Mouse (Mus musculus) granulocyte monocyte progenitor cell, adult 5-6 weeks (primary cell): ENCODE measurements around the gene Kif5c. TPM values are rescaled to one million over a fixed set of nuclear protein-coding genes. Genes with fewer than 3 reads are reported as not detected.

Experiments
- ATAC-seq: replicated peaks from 2 replicates; pipeline ENCODE4 v1.8.0; 2016; ENCODE audit warnings: mild to moderate bottlenecking, moderate TSS enrichment, inconsistent platforms; ENCODE audit not compliant: poor library complexity, severe bottlenecking
- total RNA-seq, 2 experiments: library from RNA; stranded (forward) in 1 of 2; stranded (reverse) in 1 of 2; fragments of 200-712, 200-1000 nt in 1 of 2; fragments of >200 nt in 1 of 2; fragmentation: Nextera tagmentation in 1 of 2; gene quantifications; 2 replicates each; pipeline ENCODE4 v1.2.3; 2014 to 2017

The Kif5c gene
- total RNA-seq (2014; fragmentation: Nextera tagmentation) (not detected in 2 replicates), total RNA-seq (2017) (not detected in 2 replicates)

DNA sequence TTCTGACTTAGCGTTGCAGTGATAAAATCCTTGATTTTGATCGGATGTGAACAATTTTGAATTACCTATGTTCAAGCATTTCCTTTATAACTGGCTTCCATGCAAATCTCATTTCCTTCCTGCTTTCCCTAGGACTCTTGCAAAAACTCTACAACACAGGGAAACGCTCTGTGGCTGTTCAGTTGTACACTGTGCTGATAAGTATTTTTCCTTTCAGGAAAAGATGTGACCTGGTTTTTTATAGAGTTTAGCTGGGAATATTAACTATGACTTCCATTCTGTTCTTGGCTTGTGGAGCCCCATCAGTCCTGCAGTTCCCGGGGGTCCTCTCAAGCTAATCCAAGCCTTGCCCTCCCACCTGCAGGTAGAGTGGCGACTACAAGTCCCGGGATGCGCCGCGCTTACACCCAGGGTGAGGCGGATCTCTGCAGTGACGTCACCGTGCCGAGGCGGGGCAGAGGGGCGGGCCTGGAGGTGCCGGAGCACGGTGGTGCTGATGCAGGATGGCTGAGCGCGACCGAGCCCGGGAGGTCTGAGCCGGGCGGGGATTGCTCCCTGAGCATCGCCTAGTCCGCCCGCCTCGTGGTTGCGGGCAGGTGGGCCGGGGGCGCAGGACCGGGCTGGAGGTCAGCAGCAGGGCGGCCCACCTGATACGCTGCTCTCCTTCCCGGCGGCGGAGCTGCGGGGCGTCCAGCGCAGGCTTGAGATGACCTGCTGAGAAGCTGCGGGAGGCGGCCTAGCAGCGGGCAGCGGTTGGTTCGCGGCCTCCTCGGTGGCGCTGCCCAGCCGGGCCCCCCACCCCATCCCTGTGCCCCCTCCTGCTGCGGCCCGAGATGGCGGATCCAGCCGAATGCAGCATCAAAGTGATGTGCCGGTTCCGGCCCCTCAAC is at the start of gene Kif5c:
TSS of gene Kif5c (plus strand) at position 470 of the 890 bp plus-strand sequence.
- ATAC-seq, result peak; percentile 93

- ATAC-seq, result peak; percentile 62
Measured at GRCm38 (mm10) chr2:49569862-49570777, 49.0 kb upstream of the Kif5c start.

- ATAC-seq, result no peak
Measured at GRCm38 (mm10) chr2:49570778-49571101, 48.4 kb upstream of the Kif5c start.

GRCm38 (mm10) chr2:49571159-49571920 is 47.8 kb upstream of the Kif5c start:
- no peak for ATAC-seq

DNA sequence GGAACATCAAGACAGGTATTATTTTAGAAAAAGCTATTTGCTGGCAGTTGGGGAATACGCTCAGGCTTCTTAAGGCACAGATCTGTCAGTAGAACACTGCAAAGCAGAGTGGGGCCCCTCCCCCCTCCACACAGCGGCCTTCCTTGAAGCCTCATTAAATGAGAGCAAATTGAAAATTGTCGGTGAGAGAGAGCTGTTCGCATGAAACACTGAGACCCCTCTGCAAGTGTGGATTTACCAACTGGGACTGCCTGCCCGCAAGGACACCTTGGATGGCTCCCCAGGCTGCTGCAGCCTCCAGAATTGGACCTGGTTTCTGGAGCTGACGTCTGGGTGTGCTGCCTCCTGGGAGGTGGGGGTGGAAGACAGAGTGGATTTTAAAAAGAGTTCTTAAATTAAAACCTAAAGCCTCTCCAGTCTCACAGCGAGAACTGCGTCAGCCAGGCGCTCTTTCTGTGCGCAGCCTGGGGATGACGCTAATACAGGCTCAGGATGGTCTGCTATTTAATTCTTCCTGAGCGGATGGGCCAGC is 46.9 kb upstream of the Kif5c start:
- ATAC-seq, result no peak

DNA sequence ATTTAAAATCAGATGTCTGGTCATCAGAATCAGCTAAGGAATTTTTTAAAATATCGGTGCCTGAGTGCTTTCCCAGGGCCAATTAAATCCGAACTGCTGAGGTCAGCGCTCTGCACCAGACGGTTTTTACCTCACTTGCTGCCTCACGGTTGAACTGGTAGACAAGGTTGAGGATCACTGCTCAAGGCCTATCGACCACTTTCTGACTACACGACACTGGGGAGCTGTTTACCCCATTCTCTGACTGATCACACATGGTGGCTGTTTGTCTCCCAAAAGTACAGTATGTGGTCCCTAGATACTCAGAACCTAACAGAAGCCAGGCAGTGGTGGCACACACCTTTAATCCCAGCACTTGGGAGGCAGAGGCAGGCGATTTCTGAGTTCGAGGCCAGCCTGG is 46.4 kb upstream of the Kif5c start:
- ATAC-seq, result no peak

- ATAC-seq, result no peak
Measured at GRCm38 (mm10) chr2:49573282-49573681, 45.8 kb upstream of the Kif5c start.

DNA sequence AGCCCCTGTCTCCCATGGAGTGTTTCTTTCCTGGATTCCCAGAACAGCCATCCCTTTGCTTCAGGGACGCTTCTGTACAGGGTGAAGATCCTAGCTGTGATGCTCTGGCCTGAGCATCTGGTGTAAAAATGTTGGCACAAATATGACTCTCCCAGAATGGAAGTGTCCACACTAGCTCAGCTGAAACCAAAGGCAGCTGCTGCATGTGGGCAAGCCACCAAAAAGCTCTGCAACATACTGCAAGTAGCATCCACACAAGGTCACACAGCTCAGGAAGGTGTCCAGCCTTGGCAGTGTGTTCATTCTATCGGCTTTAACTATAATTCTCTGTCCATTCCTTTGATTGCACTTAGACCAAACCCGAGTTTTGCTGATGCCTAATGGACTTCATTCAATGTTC is 38.5 kb upstream of the Kif5c start:
- no peak for ATAC-seq

DNA sequence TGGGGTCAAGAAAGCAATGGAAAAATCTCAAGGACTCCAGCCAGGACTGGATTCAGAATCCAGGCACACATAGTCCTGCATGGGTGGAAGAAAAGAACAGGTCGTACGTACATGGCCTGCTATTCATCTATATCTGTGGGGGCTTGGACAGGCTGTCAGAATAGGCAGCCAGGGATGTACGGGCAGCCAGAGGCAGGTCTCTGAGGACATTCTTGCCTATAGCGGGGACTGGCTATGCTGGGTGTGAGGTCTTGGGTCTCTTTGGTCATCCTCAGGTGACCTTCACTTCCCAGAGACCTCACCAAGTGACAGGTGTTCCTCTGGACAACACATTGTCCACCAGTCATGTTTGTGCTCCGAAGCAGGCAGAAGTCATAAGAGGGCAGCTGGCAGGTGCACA is 36.6 kb upstream of the Kif5c start:
- no peak for ATAC-seq

DNA sequence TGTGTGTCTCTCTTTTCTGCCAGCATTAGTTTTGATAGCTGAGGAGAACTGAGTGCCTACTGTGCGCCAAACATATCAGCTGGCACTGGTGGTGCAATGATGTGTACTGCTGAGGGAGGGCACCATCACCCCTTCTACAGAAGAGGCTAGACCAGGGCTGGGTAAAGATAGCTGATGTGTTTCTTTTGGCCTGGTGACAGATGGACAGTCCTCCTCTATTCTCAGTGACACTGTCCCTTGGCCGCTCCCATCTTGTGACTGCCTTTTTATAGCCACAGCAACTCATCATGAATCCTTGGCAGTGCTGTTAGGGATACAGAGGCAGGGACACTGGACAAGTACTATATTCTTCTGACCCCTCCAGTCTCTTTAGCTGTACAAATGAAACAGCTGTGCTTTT is 35.8 kb upstream of the Kif5c start:
- no peak for ATAC-seq

- ATAC-seq, result no peak
Measured at GRCm38 (mm10) chr2:49590450-49590849, 28.6 kb upstream of the Kif5c start.

DNA sequence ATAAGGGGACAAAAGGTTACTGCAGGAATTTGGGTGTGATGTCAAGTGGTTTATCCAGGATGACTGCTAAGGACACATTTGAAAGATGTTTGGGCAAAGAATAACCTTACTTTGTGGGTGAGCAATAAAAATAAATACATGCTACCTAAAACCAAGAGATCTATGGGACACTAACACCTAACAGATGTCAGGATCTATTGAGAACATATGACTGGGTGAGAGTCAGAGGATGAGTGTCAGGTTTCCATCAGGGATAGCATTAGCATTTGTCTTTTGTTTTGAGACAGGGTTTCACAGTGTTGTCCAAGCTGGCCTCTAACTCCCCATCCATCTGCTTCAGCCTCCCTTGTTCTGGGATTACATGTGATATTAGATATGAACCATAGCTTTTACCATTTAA is 26.2 kb upstream of the Kif5c start:
- ATAC-seq, result no peak

DNA sequence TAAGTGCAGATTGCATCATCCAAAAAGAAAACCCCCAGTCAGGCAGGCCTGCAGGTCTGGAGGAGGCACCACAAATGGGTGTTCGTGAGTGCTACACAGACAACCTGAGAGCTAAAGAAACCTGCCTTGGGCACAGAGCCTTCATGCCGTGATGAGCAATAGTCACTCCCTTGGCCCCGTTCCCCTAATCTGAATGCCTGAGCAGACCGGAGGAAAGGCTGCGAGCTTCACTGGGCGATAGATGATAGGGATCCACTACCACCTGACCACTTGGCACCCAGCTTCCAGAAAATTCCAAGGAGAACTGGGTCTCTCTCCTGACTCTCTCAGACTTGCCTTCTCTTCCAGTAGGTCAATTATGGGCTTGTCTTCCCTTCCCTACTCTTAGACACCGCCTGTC is 24.2 kb upstream of the Kif5c start:
- ATAC-seq, result no peak

GRCm38 (mm10) chr2:49596318-49596717 is 22.8 kb upstream of the Kif5c start:
- ATAC-seq, result no peak

- ATAC-seq, result no peak
Measured at GRCm38 (mm10) chr2:49600021-49600681, 18.9 kb upstream of the Kif5c start.

- no peak for ATAC-seq
Measured at GRCm38 (mm10) chr2:49602791-49603349, 16.2 kb upstream of the Kif5c start.

DNA sequence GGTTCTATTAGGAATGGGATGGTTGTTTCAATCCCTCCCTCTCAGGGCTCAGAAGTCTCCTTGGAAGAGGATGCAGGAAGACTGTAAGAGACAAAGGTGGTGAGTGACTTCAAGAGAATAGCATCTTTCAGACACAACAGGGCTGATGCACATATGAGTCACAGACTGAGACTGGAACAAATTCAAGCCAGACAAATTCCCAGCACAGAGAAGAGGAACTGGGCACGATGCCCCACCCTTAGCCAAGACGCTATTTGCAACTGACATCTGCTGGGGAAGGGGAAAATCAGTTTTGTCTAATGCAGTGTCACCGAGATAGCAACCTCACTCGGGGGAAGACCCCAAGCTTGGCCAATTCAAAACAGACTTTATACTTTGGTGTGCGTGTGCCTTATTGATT is 9.5 kb upstream of the Kif5c start:
- ATAC-seq, result no peak

GRCm38 (mm10) chr2:49616765-49617164 is 2.3 kb upstream of the Kif5c start:
- ATAC-seq, result no peak

GRCm38 (mm10) chr2:49619719-49620522 is 823 bp downstream of the Kif5c start:
- ATAC-seq, result peak; percentile 28
